Mouse (Mus musculus): ENCODE data around the gene Il20. TPM values are rescaled to one million over a fixed set of nuclear protein-coding genes. Genes with fewer than 3 reads are reported as not detected.

Gene Il20
- polyA plus RNA-seq, 1 experiment: not detected

DNA sequence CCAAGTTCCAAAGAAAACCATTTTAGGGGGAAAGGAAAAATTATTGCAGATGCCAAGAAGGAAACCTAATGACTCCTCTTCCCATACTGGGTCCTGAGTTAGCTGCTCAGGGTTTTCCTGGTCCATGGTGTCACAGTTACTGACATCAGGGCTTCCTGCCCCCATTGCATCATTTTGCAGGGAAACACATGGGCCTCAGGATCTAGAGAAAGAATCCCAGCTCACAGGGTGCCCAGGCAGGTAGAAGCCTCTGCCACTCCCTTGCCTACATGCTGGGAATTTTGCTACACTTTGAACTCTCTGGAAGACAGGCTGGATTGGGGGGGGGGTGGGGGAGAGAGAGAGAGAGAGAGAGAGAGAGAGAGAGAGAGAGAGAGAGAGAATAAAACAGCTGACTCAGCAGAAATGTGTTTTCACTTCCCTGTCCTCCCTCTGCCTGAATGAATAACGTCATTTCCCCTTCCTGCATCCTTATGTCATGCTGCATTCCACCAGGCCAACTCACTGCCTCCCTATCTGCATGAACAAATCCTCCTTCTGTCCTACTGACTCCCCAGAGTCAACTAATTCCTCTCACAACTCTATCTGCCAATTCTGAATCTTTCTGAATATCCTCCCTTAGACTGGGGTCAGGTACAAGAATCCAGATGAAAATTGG, 7.2 kb upstream of the Il20 start:
- Histone ChIP-seq H3K27me3 (ENCODE audit: control insufficient read depth, insufficient read depth, low read length) (no peaks in the 10 kb centered on the region), H3K4me1 (ENCODE audit: control insufficient read depth, insufficient read depth, low read length) (no peaks in the 10 kb centered on the region), H3K4me3 (replicated peaks; ENCODE audit: insufficient read depth, low read depth, low read length) (no peak overlapping the region), H3K27ac (ENCODE audit: insufficient read depth, low read length) (no peak overlapping the region)
- DNase-seq: no peak
- WGBS: 29% methylated on average over 1 of the region's 1 CpGs
- no peak for TF ChIP-seq CTCF (IDR thresholded peaks at IDR 0.05; ENCODE audit: borderline replicate concordance, insufficient read depth, low read depth, low read length)
- no peak for TF ChIP-seq POLR2A (IDR thresholded peaks at IDR 0.05; ENCODE audit: borderline replicate concordance, insufficient read depth, low read length)

DNA sequence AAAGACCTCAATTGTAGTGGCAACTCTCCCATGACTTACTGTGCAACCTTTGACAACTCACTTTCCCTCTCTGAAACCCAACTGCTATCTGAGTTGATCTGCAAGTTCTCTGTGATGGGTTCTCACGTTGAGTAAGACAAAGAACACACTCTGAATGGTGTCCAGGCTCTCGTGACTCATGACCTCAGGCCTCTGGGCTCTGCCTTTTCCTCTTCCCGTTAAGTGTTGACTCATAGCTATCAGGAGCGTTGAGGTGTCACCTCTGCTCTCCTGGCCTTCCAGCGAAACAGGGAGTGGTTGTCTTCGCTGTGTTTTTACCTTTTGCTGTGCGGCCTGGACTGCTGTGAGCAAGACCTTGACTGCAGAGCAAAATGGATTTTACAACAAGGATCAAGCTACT, 8.7 kb downstream of the Il20 start:
- Histone ChIP-seq H3K27me3 (ENCODE audit: control insufficient read depth, insufficient read depth, low read length) (no peaks in the 10 kb centered on the region), H3K4me1 (ENCODE audit: control insufficient read depth, insufficient read depth, low read length) (no peaks in the 10 kb centered on the region), H3K27ac (ENCODE audit: insufficient read depth, low read length) (no peak overlapping the region), H3K4me3 (replicated peaks; ENCODE audit: insufficient read depth, low read depth, low read length) (no peak overlapping the region)
- TF ChIP-seq CTCF (IDR thresholded peaks at IDR 0.05; ENCODE audit: borderline replicate concordance, insufficient read depth, low read depth, low read length) (no peak), POLR2A (IDR thresholded peaks at IDR 0.05; ENCODE audit: borderline replicate concordance, insufficient read depth, low read length) (no peak)
- 90% methylated on average over 7 of the region's 7 CpGs for WGBS
- DNase-seq: no peak

DNA sequence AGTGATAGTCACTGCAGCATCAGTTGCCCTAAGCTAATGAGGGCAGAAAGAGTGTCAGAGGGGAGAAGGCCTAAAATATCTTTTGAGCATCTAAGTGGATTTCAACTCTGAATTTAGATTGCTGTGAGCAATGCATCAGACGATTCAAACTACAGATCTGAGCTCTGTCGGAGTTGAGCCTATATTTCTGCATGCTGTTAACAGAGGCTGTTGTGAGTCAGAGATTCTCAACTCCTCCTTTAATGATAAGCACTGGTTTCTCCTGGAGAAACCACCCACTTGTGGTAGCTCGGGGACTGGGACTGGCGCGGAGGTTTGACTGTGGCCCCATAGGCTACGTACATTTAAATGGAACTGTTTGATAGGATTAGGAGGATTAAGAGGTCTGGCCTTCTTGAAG, 16.8 kb downstream of the Il20 start:
- no peak for TF ChIP-seq POLR2A (IDR thresholded peaks at IDR 0.05; ENCODE audit: borderline replicate concordance, insufficient read depth, low read length)
- TF ChIP-seq CTCF (IDR thresholded peaks at IDR 0.05; ENCODE audit: borderline replicate concordance, insufficient read depth, low read depth, low read length): no peak
- no peak for DNase-seq
- WGBS: 83% methylated on average over 6 of the region's 6 CpGs
- H3K27me3 ChIP-seq (ENCODE audit: control insufficient read depth, insufficient read depth, low read length): no peaks in the 10 kb centered on the region
- H3K27ac ChIP-seq (ENCODE audit: insufficient read depth, low read length): no peak overlapping the region
- no peak overlapping the region for H3K4me3 ChIP-seq (replicated peaks; ENCODE audit: insufficient read depth, low read depth, low read length)
- no peaks in the 10 kb centered on the region for H3K4me1 ChIP-seq (ENCODE audit: control insufficient read depth, insufficient read depth, low read length)

DNA sequence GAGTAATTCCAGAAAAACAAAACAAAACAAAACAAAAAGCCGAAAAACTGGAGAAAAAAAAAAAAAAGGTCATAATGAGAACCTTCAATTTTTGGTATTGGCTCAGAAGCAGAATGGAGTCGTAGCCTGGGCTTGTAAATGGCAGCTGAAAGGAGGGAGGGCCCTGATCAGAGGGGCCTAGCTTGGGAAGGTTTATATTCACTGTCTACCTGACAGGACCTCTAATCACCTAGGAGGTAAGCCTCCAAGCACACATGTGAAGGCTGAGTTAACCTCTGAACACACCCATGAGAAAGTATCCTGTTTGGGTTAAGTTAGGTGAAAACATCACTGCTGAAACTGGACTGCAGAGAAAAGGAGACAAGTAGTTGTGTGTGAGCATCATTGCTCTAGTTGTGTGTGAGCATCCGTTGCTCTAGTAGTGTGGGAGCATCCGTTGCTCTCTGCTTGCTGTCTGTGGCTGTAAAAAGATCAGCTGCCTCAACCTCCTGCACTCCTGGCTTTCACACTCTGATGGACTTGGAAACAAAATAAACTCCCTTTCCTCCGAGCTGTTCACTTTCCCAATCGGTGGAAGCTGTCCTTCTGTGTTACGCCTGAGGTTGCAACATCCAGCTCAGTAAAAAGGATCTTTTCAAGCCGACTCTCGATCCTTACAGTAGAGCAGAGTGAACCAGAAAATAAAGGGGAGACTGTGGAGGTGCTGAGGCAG, 17.8 kb downstream of the Il20 start:
- no peak for DNase-seq
- no peak for TF ChIP-seq CTCF (IDR thresholded peaks at IDR 0.05; ENCODE audit: borderline replicate concordance, insufficient read depth, low read depth, low read length)
- no peak for TF ChIP-seq POLR2A (IDR thresholded peaks at IDR 0.05; ENCODE audit: borderline replicate concordance, insufficient read depth, low read length)
- Histone ChIP-seq H3K27me3 (ENCODE audit: control insufficient read depth, insufficient read depth, low read length) (no peaks in the 10 kb centered on the region), H3K4me1 (ENCODE audit: control insufficient read depth, insufficient read depth, low read length) (no peaks in the 10 kb centered on the region), H3K4me3 (replicated peaks; ENCODE audit: insufficient read depth, low read depth, low read length) (no peak overlapping the region), H3K27ac (ENCODE audit: insufficient read depth, low read length) (no peak overlapping the region)
- 73% methylated on average over 9 of the region's 9 CpGs for WGBS

DNA sequence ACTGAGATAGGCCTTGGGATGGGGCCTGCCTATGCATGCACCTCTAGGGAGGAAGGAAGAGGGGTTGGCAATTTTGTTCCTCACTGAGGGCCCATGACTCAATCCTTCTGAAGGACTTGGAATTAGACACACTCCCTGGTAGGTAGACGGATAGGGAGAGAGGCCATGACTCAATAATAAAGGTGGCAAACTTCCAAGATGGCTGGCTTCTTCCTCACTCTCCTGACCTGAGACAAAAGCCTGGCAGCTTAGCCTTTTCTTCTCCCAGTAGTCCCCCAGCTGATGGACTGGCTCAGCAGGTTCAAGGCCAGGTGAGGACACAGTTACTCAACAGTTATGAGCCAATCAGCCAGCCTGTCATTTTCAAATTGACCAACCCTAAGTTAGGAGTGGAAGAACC, 18.8 kb downstream of the Il20 start:
- Histone ChIP-seq H3K4me1 (ENCODE audit: control insufficient read depth, insufficient read depth, low read length) (no peaks in the 10 kb centered on the region), H3K27me3 (ENCODE audit: control insufficient read depth, insufficient read depth, low read length) (no peaks in the 10 kb centered on the region), H3K4me3 (replicated peaks; ENCODE audit: insufficient read depth, low read depth, low read length) (no peak overlapping the region), H3K27ac (ENCODE audit: insufficient read depth, low read length) (no peak overlapping the region)
- TF ChIP-seq CTCF (IDR thresholded peaks at IDR 0.05; ENCODE audit: borderline replicate concordance, insufficient read depth, low read depth, low read length) (no peak), POLR2A (IDR thresholded peaks at IDR 0.05; ENCODE audit: borderline replicate concordance, insufficient read depth, low read length) (no peak)
- no peak for DNase-seq
- WGBS: 18% methylated on average over 1 of the region's 1 CpGs

- DNase-seq: no peak
- Histone ChIP-seq H3K27me3 (ENCODE audit: control insufficient read depth, insufficient read depth, low read length) (no peaks in the 10 kb centered on the region), H3K27ac (ENCODE audit: insufficient read depth, low read length) (no peak within 1 kb of the TSS), H3K4me3 (replicated peaks; ENCODE audit: insufficient read depth, low read depth, low read length) (no peak within 1 kb of the TSS), H3K4me1 (ENCODE audit: control insufficient read depth, insufficient read depth, low read length) (no peaks in the 10 kb centered on the region)
- TF ChIP-seq POLR2A (IDR thresholded peaks at IDR 0.05; ENCODE audit: borderline replicate concordance, insufficient read depth, low read length) (no peak), CTCF (IDR thresholded peaks at IDR 0.05; ENCODE audit: borderline replicate concordance, insufficient read depth, low read depth, low read length) (no peak)
Measured at GRCm38 (mm10) chr1:130887354-130887753, 23.9 kb downstream of the Il20 start, which contains the start of gene Il24. TSS of gene Il24 (minus strand) at chr1:130887454.

DNA sequence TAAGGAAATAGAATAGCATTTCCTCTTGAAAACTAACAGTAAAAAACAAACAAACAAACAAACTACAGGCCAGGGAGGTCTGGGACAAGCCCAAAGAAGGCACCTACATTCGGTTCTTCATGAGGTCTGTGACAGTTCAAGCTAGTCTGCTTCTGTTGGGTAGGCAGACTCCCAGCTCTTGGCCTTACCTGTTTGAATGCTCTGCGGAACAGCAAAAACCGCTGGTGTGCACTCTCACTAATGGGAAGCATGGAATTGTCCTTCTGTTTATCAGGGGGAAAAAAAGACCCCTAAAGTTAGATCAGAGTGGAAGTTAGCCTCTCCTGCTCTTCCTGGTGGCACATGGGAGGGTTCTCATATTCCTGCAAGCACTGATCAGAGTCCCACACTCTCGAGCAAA, 28.1 kb downstream of the Il20 start:
- H3K27ac ChIP-seq (ENCODE audit: insufficient read depth, low read length): no peak overlapping the region
- 86% methylated on average over 4 of the region's 4 CpGs for WGBS
- no peaks in the 10 kb centered on the region; the same call in 1 of the 2 replicates for H3K27me3 ChIP-seq (ENCODE audit: control insufficient read depth, insufficient read depth, low read length)
- H3K4me3 ChIP-seq (replicated peaks; ENCODE audit: insufficient read depth, low read depth, low read length): no peak overlapping the region
- no peak for DNase-seq
- H3K4me1 ChIP-seq (ENCODE audit: control insufficient read depth, insufficient read depth, low read length): no peaks in the 10 kb centered on the region; the same call in 1 of the 2 replicates
- TF ChIP-seq CTCF (IDR thresholded peaks at IDR 0.05; ENCODE audit: borderline replicate concordance, insufficient read depth, low read depth, low read length) (no peak), POLR2A (IDR thresholded peaks at IDR 0.05; ENCODE audit: borderline replicate concordance, insufficient read depth, low read length) (no peak)

DNA sequence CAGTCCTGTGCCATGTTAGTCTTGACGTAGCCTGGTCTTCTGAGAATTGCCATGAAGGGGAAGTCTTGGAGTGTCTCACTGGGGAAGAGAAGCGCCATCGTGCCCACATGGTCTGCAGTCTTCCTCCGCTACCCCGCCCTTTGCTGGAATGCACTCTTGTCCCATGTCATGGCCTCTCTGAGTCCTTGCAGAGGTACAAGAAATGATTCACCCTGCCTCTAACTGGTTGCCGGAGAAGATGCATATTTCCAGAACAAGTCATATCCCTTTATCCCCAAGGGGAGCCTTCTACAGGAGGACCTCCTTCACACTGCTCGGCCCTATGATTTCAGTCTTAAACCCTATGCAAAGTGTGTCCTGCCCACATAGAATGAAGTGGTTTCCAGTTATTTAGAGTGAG, 31.3 kb downstream of the Il20 start:
- Histone ChIP-seq H3K4me3 (replicated peaks; ENCODE audit: insufficient read depth, low read depth, low read length) (no peak overlapping the region), H3K27ac (ENCODE audit: insufficient read depth, low read length) (no peak overlapping the region), H3K4me1 (ENCODE audit: control insufficient read depth, insufficient read depth, low read length) (no peaks in the 10 kb centered on the region; the same call in none of the 2 replicates), H3K27me3 (ENCODE audit: control insufficient read depth, insufficient read depth, low read length) (no peaks in the 10 kb centered on the region; the same call in 1 of the 2 replicates)
- whole genome bisulfite sequencing: 93% methylated on average over 7 of the region's 7 CpGs
- TF ChIP-seq POLR2A (IDR thresholded peaks at IDR 0.05; ENCODE audit: borderline replicate concordance, insufficient read depth, low read length) (no peak), CTCF (IDR thresholded peaks at IDR 0.05; ENCODE audit: borderline replicate concordance, insufficient read depth, low read depth, low read length) (no peak)
- no peak for DNase-seq

All from cerebellum, adult 2 months (tissue).